Mouse (Mus musculus) left cerebral cortex, adult 8-10 months (tissue): Measurements from ENCODE around the gene Fibp. TPM values are rescaled to one million over a fixed set of nuclear protein-coding genes. Genes with fewer than 3 reads are reported as not detected.
A peak's percentile ranks its signal among the peaks of the same experiment; 100 is the strongest.

Experiments used
- DNase-seq, 2 experiments: peaks; one replicate each; pipeline ENCODE4 v3.0.0; 2022; ENCODE audit warnings: low spot score in 2 of 2
- total RNA-seq, 4 experiments: library from RNA; stranded (reverse); gene quantifications; 2 replicates each; pipeline ENCODE4 v1.2.4; 2022

Fibp gene
- total RNA-seq, 4 experiments from 2014 or later, result 89.0 to 124 (median 93.6) TPM

DNA sequence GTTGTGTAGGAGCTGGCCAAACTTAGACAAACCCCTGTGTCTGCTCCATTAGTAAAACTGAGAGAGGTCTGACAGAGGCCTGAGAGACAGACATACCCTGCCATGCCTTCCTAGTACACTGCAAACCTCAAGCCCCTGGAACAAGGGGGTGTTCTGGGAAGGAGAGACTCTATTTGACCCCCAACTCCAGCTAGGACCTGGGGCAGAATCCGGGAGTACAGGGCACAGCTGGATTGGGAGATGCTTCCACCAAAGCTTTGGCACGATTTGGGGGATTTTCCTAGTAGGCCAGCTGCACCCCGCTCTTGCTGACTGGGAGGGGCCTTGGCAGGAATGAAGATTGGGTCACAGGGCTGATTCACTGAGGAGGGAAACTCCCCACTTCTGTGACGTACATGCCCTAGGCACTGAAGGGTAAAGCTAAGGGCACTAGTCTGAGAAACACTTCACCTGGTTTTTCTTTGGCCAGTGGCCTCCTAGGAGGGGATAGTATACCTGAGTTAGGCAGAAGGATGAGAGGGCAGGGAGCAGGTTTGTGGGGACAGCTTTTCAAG, 28.4 kb upstream of the Fibp start:
- DNase-seq, result no peak

- no peak for DNase-seq
Measured at GRCm38 (mm10) chr19:5432992-5433852, 27.2 kb upstream of the Fibp start.

DNA sequence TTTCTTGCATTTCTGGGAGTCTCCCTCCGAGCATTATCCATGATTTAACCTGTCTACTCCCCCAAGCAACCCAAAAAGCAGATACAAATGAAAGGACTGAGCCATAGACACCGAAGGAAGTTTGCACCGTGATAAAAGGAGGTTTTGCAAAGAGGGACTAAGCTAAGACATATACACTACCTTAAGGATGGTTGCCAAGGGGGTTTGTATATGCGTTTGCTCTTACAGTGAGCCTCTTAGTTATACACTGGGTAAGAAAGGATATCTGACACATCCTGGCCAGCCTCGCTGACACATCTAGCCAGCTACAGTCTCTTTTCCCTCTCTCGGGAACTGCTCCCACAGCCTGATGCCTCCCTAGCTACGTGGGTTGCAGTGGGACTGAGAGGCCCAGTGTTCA, 26.5 kb upstream of the Fibp start:
- DNase-seq, result no peak

DNA sequence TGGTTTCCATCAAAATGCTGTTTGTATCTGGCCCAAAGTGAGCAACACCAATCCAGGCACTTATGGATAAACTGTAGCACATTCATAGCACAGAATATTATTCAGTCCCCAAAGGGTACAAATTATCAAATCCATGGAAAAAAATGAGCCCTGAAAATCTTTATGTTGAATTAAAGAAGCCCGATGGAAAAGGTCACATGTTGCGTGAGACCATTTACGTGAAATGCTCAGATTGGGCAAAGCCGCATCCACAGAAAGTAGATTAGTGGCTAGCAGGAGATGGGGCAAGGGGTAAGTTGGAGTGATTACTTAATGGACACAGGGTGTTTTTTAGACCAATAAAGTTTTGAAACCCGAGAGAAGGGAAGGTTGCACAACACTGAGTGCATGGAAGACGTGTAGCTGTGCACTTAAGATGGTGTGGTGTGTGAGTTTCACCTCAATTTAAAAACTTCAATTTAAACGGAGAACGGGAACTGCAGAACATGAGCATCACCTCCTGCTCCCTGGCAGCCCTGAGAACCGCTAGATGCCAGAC, 16.0 kb upstream of the Fibp start:
- no peak for DNase-seq

DNA sequence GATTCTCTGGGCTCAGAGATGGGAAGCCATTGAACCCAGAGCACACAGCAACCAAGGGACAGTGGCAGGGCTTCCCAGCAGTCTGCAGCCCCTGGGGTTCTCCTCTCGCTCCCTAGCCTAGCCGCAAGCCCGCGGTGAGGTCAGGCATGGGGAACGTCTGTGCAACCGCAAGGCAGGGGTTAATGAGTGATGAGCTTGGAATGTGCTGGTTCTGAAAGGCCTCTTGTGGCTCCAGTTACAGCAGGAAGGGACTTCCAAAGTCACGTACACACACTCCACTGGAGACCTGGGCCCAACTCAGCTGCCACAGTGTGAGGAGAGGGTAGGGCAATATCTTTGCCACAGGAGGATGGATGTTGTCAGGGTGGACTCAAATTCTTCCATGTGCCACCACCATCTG, 15.5 kb upstream of the Fibp start:
- no peak for DNase-seq

GRCm38 (mm10) chr19:5445747-5446146, 14.7 kb upstream of the Fibp start:
- DNase-seq, result no peak

DNA sequence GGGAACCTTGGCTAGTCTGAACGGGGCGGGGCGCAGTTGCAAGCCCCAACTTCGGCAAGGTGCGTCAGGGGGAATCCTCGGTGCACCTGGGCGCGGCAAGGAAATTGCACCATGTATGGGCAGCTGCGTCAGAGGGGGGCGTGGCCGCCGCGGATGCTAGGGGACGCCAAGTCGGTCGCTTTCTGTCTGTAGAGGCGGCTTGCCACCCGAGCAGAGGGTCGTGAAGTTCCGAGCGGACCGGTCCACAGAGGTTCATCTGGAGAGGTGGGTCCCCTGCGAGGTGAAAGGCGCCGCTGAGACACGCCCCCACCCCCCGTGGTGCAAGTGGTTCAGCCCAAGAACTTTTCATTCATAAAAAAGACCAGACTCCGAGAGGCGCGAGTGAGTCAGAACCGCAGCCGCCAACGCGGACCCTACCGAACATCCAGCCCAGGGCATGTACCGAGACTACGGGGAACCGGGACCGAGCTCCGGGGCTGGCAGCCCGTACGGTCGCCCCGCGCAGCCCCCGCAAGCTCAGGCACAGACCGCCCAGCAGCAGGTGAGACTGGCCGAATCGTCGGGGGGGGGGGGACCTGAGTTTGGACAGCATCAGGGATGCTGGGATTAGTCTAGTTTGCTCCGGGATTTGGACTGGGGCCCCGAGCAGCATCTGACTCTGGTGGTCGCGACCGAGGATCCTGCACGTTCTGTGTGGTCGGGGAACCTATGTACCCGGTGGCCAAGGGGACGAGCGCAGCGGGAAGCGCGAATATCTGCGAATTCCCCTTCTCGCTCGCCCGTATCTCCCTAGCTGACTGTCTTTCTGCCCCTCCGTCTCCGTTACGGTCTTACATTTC, 12.7 kb upstream of the Fibp start, which contains the start of gene Fosl1:
Fosl1 (plus strand) TSS at position 33 of the 839 bp plus-strand sequence.
- peak in 1 of 2 experiments; percentile 67 for DNase-seq

DNA sequence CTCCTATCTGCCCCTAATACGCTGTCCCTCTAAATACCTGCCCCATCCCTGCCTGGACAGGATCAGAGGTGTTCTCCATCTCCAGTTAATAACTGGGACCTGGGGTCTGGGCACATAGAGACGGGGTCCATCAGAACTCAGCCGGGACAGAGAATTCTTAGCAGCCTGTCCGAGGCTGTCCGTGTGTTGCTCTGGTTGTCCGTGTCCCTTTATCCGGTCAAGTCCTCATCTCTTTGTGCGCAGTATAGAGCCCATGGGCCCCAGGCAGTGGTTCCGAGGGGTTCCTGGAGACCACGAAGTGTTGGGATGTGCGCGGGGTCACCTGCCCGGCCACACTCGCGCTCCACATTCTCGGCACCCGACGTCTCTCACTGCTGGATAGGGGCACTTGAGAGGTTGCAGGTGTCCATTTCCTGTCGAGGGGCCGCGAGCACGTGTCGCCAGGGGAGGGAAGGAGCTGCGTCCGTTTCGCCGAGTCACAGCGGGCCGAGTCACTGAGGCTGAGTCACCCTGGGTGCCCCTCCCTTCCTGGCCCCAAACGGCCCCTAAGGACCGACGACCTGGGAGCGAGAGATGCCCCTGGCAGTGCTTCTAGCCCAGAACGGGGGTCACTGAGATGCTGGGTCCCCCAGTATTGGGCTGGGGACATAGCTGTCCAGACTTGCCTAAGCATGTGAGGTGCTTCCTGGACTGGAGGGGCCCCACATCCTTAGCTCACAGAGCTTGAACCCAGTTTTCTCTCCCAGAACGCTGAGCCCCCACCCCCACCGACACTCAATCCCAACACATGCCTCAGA, 11.9 kb upstream of the Fibp start:
- DNase-seq, result no peak

DNA sequence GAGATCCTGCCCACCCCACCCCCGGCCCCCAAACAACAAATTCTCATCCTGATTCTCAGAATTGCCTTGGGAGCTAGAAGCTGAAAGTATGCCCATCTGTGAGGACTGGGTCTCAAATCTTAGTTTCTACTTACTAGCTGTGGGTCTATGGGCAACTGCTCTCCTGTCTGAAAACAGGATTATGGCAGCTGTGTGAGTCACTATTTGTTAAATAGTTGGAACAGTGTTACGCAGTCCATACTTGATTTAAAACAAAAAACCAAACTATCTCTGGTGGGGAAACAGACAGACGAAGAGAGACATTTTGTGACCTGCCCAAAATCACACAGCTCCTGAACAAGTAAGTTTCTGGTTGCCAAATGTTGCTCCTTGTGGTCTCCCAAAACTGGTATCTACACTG, 10.7 kb upstream of the Fibp start:
- no peak for DNase-seq

GRCm38 (mm10) chr19:5451766-5452165, 8.6 kb upstream of the Fibp start:
- no peak for DNase-seq

GRCm38 (mm10) chr19:5455037-5455436, 5.4 kb upstream of the Fibp start:
- no peak for DNase-seq

DNA sequence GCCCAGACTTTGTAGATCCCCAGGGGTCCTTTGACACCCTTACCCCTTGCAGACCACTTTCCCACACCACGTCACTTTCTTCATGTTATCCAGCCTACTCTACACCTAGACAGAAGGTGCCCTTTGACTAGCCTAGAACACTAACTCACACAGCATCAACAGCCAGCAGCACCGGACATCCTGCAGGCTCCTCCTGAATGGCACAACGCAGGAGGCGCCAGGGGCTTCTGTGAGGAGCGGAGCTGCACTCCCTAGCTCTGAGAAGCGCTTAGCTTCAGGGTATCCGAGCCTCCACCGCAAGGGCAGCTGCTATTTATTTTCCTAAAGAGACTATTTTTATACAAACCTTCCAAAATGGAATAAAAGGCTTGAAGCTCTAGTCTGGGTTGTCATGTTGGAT, 4.8 kb upstream of the Fibp start:
- no peak for DNase-seq

DNA sequence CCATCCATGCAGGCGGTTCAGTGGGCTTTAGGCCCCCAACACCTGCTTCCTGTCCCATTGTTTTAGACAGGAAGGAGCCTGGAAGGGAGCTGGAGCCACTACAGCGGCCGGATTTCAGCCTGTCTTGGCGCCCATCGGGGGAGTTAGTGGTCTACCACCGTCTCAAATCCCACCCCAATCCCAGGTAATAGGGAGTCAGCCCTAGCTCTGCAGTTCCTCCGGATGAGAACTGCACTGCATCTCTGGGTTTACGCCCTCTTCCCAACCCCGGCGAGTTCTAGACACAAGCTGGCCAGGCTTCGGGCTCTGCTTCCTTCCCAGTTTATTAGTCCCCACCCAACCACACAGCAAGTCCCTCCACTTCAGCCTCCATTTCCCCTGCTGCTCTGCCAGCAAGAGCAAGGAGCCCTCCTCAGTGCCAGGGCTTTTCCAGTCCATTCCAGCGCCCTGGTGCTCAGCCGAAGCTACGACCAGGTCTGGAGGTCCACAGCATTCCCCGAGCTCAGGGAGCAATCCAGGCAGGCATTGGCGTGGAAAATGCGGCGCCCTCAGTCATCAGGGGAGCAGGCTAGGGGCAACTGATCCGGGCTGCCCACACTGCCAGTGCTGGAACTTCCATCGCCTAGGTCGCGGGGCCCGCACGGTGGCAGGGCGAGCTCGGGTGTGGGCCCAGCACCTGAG, 4.0 kb upstream of the Fibp start:
- DNase-seq, result no peak

- DNase-seq, result peak; percentile 95 to 97
Measured at GRCm38 (mm10) chr19:5456922-5457745, 3.3 kb upstream of the Fibp start.

- no peak for DNase-seq
Measured at GRCm38 (mm10) chr19:5457746-5458442, 2.5 kb upstream of the Fibp start, which contains the start of gene Ccdc85b. Ccdc85b (minus strand) TSS chr19:5457894.

DNA sequence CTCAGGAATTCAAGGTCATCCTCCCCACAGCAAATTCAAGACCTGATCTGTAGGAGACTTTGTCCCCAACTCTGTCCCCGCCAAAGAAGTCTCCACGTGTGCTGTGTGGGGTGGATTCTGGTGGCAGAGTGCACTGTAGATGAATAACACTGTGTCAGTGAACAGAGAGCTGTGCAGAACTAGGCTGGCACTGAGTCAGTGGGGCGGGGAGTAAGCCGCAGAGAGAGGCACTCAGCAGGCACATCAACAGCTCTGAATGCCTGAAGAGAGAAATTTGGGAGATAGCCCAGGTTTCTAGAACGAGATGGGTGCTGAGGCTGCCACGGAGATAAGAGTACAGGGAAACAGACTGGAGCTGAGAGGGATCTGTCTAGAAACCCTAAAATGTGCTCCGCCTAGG, 1.4 kb upstream of the Fibp start:
- no peak for DNase-seq

DNA sequence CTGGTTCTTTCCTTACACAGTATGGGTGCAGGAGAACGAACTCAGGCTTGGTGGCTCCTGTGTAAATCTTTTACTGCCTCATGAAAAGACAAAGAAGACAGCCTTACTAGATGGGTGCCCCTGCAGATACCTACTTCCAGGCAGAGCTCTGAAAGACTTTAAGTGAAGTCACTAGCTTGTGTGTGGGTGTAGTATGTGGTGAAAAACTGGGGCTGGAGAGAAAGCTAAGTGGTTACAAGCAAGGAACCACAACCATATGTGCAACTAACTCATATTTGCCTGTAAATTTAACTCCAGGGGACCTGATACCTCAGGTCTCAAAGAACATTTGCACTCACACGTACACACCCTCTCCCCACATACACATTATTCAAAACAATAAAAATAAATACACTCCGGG, 519 bp upstream of the Fibp start:
- DNase-seq, result no peak

DNA sequence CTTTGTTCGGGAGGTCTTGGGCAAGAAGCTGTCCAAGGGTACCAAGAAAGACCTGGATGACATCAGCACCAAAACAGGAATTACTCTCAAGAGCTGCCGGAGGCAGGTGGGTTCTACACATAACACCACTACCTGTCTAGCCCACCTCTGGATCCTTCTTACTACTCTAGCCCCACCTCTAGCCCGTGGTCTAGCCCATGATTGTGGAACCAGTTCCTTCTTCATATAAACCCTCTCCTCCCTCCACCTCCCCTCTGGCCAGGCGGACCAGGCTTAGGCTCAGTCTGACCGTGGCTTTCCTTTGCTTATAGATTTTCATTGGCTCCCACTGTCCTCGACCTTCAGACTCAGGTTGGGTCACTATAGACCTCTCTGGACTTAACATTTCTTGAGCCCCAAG, 996 bp downstream of the Fibp start:
- DNase-seq, result no peak

- no peak for DNase-seq
Measured at GRCm38 (mm10) chr19:5463212-5463611, 2.8 kb downstream of the Fibp start.
